Mouse (Mus musculus): ENCODE results near the gene Zfyve28.

Zfyve28 gene

DNA sequence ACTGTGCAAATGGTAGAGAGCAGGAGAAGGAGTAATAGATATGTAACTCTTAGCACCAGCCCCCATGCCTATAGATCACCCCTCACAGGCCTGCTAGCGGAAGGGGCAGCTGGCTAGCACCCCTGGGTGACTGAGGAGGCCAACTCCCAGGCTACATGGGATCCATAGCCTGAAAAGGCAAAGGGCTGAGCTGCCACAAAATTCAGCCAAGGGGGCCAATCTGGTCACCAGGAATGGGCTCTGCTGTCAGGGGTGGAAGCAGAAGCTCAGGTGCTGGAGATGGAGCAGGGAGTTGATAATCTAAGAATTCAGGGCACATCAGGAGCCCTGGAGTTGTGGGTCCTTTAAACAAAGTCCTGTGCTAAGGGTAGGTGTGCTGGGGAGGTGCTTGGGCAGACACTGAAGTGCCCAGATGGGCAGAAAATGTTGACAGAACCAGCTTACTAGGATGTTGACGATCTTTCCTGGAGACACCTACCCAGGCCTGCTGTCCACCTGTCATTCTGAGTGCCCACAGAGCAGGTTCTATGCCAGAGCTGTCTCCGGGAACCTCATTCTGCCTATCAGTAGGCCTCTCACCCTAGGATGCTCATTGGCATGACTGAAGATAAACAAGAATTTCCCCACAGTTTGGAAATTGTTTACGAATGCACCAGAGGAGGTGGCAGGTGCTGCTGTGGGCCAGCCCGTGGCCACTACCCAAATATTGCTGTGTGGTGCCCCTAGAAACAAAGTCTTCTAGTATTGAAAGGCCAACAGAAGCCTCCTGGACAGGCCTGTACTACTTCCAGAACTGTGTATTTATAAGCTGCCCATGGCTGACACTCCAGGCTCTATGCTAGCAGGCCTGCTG, 113.5 kb downstream of the Zfyve28 start:
- DNase-seq = peak; percentile 25

DNA sequence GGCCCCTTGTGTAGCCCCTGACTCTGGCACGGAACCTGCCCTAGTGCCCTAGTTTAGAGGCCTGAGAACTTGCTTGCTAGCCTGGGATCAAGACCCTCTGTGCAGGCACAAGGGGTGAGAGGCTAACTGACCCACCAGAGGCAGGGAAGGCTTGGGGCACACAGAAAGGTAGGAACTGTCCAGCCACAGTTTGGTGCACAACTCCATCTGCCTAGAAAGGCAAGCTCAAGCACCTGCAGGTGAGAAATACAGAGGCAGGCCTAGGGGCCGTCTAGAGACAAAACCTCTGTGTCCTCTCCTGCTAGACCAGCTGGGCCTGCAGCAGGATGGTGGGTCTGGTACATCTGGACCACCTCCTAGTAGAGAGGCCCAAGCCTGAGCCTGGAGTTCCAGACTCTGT, 114.2 kb downstream of the Zfyve28 start:
- DNase-seq = peak; percentile 28

DNA sequence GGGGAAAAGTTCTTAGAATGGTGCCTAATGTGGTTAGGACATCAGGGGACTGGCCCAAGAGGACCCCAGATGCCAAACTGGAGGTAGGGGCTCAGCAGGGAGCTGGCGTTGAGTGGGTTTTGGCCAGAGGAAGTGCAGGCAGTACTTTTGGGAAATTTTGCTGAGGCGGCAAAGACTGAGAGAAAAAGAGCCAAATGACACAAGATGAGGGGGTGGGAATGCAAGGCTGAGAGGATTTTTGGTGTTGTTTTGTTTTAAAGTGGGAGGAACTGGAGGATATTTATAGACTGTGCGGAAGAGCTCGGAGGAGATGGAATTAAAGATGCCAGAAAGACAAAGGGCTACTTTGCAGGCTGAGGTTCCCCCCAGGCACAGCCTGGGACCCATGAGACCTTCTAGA, 117.5 kb downstream of the Zfyve28 start:
- DNase-seq = peak; percentile 31

DNA sequence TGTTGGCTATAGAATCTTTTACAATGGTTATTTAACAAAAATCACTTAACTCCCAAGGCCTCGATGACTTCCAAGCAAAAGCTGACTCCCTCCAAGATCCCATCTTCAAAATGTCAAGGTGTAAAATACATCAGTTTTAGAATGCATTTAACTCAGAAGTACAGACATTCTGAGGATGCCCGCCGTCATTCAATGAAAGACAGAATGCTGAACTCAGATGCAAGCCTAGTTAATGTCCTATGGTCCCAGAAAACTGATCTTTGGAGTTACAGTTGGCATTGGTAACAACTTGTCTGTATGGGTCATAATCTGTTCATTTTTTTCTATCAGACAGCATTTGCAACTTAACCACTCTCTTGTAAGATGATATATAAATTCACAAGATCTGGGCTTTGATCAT, 118.3 kb downstream of the Zfyve28 start:
- DNase-seq = no peak

DNA sequence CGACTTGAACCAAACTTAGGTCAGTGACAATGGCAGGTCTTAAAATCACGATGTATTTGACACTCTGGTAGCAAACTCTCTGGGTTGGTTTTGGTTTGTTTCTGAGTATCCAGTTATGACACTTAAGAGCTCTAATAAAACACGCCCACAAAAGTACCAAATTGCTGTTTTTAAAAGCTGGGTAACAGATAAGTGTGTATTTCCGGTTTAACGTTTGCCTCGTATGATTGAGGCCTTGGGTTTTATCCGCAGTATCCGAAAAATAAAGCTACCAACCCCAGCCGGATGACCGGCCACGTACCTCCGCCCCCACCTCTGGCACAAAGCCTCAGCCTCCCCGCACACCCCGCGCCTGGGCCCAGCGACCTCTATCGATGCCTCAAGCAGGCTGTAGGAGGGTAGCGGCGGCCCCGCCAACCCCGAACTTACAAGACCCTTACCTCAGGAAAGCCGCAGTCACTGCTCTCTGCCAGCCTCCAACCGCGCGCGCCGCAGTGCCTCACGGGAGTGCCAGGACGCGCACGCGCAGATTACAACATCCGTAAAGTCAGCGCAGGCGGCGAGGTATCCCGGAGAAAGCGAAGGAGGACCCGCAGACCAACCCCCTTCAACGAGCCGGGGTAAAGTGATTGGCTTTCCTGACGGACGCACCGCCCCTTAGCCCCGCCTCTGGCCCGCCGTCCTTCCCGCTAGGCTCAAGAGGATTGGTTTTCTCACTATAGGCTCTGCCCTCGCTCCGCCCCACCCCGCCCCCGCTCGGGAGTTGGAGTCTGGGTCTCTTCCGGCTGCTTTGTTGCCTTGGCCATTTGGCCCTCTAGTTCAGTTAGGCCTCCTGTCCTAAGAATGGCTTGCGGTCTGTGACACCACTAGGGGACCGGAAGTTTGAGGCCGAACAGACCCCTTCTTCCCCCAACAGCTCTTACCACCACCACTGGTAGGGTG, 119.0 kb downstream of the Zfyve28 start, which contains the start of the genes Poln and Haus3:
Poln (minus strand) TSS at position 499 of the 942 bp plus-strand sequence.
Haus3 (minus strand) TSS at position 578 of the 942 bp plus-strand sequence.
- DNase-seq = peak; percentile 95

DNA sequence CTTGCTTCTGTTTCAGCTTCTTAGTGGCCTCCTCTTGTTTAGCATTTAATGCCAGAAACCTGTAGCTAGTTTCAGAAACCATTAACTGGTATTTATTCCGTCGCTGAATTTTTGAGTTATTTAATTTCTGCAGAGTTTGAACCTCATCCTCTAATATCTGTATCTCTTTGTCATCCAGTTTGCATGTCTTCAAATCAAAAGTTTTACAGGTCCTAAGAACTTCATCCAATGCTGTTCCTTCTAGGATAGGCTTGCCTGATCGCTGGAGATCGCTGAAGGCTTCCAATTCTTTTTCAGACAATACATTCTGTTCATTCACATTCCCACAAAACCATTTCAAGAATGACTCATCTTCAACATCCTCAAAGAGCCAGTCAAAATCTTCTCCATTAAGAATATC, 120.4 kb downstream of the Zfyve28 start:
- DNase-seq = no peak

DNA sequence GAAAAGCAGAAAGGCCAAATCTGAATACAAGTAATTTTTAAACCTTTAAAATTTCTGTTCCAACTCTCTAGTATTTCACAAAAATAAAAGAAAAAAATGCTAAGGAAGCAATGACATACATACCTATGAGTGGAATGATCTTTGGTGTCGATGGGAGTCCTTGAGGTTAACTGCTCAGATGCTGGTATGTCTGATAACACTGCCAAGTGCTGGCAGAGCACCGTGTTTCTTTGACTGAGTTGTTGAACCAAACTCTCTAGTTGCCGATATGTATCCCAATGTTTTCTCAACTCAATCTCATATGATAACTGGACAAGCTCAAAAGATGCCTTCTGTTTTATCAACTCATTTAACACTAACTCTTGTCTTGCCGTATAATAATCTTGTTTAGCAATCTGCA, 122.5 kb downstream of the Zfyve28 start:
- DNase-seq = no peak

DNA sequence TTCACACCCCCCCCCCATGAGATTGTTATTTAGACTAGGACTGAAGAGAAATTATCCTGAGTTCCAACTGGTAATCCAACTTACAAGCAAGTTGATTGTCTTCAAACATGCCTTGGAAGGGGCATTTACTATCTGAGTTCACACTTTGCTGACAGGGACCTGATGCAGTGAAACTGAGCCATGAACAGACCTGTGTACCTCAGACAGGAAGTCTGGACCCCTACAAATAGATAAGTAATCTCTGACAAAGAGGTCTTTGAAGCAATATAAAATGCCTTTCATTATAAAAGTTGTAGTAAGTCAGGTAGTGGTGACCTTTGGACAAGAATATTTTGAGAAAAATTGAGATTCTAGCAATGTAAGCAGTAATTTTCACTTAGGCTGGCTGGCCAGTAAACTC, 139.8 kb downstream of the Zfyve28 start:
- no peak for DNase-seq

DNA sequence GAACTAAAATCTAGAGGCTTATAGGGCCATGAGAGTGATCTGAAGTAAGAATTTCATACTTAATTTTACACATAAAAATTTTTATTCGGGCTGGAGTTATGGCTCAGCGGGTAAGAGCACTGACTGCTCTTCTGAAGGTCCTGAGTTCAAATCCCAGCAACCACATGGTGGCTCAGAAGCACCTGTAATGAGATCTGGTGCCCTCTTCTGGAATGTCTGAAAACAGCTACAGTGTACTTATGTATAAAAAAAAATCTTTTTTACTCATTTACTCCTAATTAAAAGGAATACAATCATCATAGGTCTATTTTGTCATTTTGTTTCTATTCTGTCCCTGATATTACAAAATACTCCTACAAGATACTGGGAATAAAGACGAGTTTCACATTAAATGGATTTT, 140.7 kb downstream of the Zfyve28 start:
- DNase-seq = no peak
